Mouse (Mus musculus): Measurements from ENCODE around the gene Zfp446. TPM values are rescaled to one million over a fixed set of nuclear protein-coding genes. Genes with fewer than 3 reads are reported as not detected.

The Zfp446 gene
- polyA plus RNA-seq, 1 experiment from 2014 or later = 5.5 TPM

DNA sequence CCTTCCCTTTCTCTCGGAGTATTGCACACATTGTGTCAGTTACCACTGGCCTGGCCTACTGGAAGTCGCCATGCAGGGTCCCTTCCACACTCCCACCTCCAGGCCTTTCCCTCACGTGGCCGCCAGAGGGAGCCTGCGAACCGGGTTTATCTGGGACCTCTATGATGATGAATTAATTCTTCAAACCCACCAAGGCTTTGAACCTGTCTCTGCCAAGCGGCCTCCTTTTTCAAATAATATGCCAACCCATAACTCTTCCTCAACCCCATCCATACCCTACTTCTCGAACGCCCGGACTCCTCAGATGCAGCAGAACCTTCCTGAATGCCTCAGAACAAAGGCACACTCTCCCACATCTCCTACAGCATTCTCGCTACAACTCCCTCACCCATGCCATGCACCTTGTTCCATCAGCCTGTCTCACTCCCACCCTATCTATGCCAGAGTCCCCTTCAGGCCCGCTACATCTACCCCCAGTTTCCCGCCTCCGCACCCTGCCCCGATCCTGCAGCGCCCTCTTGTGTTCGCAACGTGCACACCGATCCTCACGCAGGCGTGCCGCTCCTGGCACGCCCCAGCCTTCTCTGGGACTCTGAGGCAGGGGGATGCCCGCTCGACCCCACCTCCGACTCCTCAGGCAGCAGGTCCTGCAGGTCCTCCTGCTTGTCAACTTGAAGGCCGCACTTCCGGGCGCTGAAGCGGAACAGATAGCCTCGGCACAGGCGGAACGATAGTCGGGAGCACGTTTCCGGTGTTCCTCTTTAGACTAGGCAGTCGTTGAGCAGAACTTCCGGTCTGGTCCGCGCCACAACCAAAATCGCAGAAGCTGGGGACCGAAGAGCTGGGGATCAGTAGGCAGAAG lies 31.7 kb downstream of the Zfp446 start:
- H3K9me3 ChIP-seq (replicated peaks; ENCODE audit: control insufficient read depth, low read length) = no peaks in the 10 kb centered on the region
- peaks cover 14% of the 10 kb centered on the region for H3K27me3 ChIP-seq (ENCODE audit: control insufficient read depth, insufficient read depth, low read length)
- H3K4me1 ChIP-seq (ENCODE audit: control insufficient read depth, insufficient read depth, low read length) = peaks cover 13% of the 10 kb centered on the region; the same call in 1 of the 2 replicates
- H3K9ac ChIP-seq (ENCODE audit: low read depth, low read length) = peak overlapping the region; percentile 91
- H3K27ac ChIP-seq (ENCODE audit: low read depth, low read length) = peak overlapping the region; percentile 94
- peak; percentile 81 for ATAC-seq (replicated peaks; ENCODE audit: insufficient number of reproducible peaks, low FRiP score, low TSS enrichment)
- peak overlapping the region; percentile 70 for H3K4me3 ChIP-seq (ENCODE audit: low read depth, low read length)
- peak overlapping the region; percentile 93 for H3K4me2 ChIP-seq
- H3K36me3 ChIP-seq (ENCODE audit: control insufficient read depth, insufficient read depth, low read length) = no peaks in the 10 kb centered on the region
- WGBS (ENCODE audit: insufficient replicate concordance) = 1% methylated on average over 42 of the region's 42 CpGs

DNA sequence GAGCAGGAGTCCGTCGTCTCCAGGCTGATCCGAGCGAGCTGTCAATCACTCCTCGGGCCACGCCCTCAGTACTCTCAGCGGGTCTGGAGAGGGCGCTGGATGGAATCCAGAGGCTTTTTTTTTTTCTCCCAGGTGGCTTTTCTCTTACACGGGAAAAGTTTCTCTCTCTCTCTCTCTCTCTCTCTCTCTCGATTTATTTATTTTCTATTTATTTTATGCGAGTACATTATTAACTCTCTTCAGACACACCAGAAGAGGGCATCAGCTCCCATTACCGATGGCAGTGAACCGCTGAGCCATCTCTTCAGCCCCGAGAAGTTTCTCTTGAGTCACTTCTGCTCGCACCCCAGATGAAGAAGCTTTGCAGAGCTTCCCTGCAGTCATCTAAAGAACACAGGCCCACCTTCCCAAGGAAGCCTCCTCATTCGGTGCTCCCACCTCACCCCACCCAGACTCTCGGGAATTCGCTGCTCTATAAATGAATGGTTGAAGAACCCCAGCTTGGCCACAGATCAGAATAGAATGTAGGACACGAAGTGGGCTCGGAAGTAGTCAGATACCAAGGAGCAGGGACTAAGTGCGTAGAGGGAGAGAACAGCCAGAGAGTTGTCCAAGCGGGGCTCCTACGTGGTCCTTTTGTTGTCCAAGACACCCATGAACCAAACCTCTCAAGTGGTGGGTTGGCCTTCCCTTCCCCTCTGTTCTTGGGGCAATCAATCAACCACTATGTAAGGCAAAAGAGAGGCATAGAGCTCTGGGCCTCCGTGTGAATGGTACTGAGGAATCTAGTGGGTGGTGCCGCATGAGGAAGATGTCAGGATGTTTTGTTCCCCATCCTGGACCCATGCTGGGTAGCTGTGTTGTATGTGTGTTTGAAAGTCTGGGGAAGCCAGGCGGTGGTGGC lies 32.6 kb downstream of the Zfp446 start, which contains the start of gene Zbtb45:
TSS of gene Zbtb45 (minus strand) at position 30 of the 904 bp plus-strand sequence.
- peak within 1 kb of the TSS; percentile 91 for H3K9ac ChIP-seq (ENCODE audit: low read depth, low read length)
- H3K27ac ChIP-seq (ENCODE audit: low read depth, low read length) = peak within 1 kb of the TSS; percentile 94
- H3K4me2 ChIP-seq = peak within 1 kb of the TSS; percentile 93
- H3K4me3 ChIP-seq (ENCODE audit: low read depth, low read length) = peak within 1 kb of the TSS; percentile 70
- no peaks in the 10 kb centered on the region for H3K9me3 ChIP-seq (replicated peaks; ENCODE audit: control insufficient read depth, low read length)
- no peaks in the 10 kb centered on the region for H3K36me3 ChIP-seq (ENCODE audit: control insufficient read depth, insufficient read depth, low read length)
- 15% methylated on average over 26 of the region's 26 CpGs for WGBS (ENCODE audit: insufficient replicate concordance)
- no peak; the same call in 1 of the 2 replicates for ATAC-seq (replicated peaks; ENCODE audit: insufficient number of reproducible peaks, low FRiP score, low TSS enrichment)
- peaks cover 13% of the 10 kb centered on the region; the same call in 1 of the 2 replicates for H3K4me1 ChIP-seq (ENCODE audit: control insufficient read depth, insufficient read depth, low read length)
- H3K27me3 ChIP-seq (ENCODE audit: control insufficient read depth, insufficient read depth, low read length) = peaks cover 14% of the 10 kb centered on the region

DNA sequence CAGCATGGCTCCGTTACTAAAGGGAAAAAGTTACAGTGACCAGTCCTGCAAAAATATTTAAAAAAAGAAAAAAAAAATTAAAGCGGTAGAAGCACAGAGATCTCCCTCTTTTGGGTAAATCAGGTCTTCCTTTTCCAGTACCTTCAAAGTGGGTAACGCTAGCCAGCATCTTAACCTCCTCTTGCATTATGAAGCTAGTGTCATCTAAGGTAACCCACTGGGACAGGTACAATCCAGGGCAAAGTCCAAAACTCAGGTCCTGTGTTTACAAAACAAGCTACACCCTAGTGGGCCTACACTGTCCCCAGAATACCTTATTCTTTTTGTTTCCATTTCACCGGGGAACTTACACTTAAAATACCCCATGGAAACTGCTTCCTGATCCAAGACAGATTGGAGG lies 36.0 kb downstream of the Zfp446 start:
- Histone ChIP-seq H3K4me1 (ENCODE audit: control insufficient read depth, insufficient read depth, low read length) (peaks cover 6% of the 10 kb centered on the region; the same call in 1 of the 2 replicates), H3K4me3 (ENCODE audit: low read depth, low read length) (no peak overlapping the region), H3K9ac (ENCODE audit: low read depth, low read length) (no peak overlapping the region), H3K27ac (ENCODE audit: low read depth, low read length) (no peak overlapping the region), H3K27me3 (ENCODE audit: control insufficient read depth, insufficient read depth, low read length) (no peaks in the 10 kb centered on the region), H3K9me3 (replicated peaks; ENCODE audit: control insufficient read depth, low read length) (no peaks in the 10 kb centered on the region), H3K36me3 (ENCODE audit: control insufficient read depth, insufficient read depth, low read length) (no peaks in the 10 kb centered on the region), H3K4me2 (no peak overlapping the region)
- no peak for ATAC-seq (replicated peaks; ENCODE audit: insufficient number of reproducible peaks, low FRiP score, low TSS enrichment)
- 59% methylated on average over 4 of the region's 4 CpGs for WGBS (ENCODE audit: insufficient replicate concordance)

DNA sequence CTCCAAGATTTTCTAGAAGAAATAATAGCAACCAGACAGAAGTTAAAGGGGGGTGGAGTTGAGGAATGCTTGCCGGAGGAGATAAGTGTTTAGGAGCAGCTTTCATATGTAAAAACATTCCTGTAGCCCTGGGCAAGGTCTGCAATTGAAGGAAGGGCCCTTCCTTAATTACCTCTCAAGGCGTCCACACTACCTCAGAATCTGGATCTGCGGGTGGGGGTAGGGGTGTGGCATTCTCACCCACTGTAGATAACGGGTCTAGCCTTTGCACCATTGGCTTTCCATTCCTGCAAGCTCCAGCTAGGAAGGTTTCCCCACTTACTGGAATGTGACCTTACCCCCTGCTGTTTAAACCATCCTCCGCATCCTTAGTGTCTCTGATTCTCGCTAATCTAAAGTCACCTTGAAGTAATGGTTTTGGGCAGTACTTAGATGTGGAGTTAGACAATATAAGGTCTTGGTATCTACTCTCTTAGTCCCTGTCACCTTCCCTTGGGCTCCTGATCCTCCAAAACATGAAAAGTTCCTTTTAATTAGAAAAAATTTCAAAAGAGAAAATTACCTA lies 36.7 kb downstream of the Zfp446 start:
- WGBS (ENCODE audit: insufficient replicate concordance) = 26% methylated on average over 6 of the region's 6 CpGs
- H3K4me1 ChIP-seq (ENCODE audit: control insufficient read depth, insufficient read depth, low read length) = peaks cover 6% of the 10 kb centered on the region; the same call in 1 of the 2 replicates
- no peaks in the 10 kb centered on the region for H3K27me3 ChIP-seq (ENCODE audit: control insufficient read depth, insufficient read depth, low read length)

DNA sequence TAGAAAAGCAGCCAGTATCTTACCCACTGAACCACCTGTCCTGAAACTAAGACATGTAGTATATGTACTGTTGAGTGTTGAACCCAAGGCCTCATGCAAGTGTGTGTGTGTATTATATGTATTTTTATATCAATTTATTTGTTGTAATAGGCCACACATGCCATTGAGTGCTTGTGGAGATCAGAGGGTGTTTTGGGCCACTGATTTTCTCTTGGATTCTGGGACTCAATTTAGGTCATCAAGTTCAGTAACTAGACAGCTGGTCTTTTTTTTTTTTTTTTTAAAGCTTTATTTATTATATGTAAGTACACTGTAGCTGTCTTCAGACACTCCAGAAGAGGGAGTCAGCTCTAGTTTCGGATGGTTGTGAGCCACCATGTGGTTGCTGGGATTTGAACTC lies 37.6 kb downstream of the Zfp446 start:
- no peaks in the 10 kb centered on the region for H3K36me3 ChIP-seq (ENCODE audit: control insufficient read depth, insufficient read depth, low read length)
- H3K27me3 ChIP-seq (ENCODE audit: control insufficient read depth, insufficient read depth, low read length) = no peaks in the 10 kb centered on the region
- ATAC-seq (replicated peaks; ENCODE audit: insufficient number of reproducible peaks, low FRiP score, low TSS enrichment) = no peak
- no peak overlapping the region for H3K27ac ChIP-seq (ENCODE audit: low read depth, low read length)
- no peak overlapping the region for H3K4me2 ChIP-seq
- 78% methylated on average over 1 of the region's 1 CpGs for WGBS (ENCODE audit: insufficient replicate concordance)
- H3K4me3 ChIP-seq (ENCODE audit: low read depth, low read length) = no peak overlapping the region
- H3K9me3 ChIP-seq (replicated peaks; ENCODE audit: control insufficient read depth, low read length) = no peaks in the 10 kb centered on the region
- no peak overlapping the region for H3K9ac ChIP-seq (ENCODE audit: low read depth, low read length)
- peaks cover 5% of the 10 kb centered on the region; the same call in 1 of the 2 replicates for H3K4me1 ChIP-seq (ENCODE audit: control insufficient read depth, insufficient read depth, low read length)

More for the DNA sequence above, 36.7 kb downstream of the Zfp446 start:
- no peak overlapping the region for H3K27ac ChIP-seq (ENCODE audit: low read depth, low read length)
- H3K36me3 ChIP-seq (ENCODE audit: control insufficient read depth, insufficient read depth, low read length) = no peaks in the 10 kb centered on the region
- H3K4me3 ChIP-seq (ENCODE audit: low read depth, low read length) = no peak overlapping the region
- H3K9ac ChIP-seq (ENCODE audit: low read depth, low read length) = no peak overlapping the region
- no peaks in the 10 kb centered on the region for H3K9me3 ChIP-seq (replicated peaks; ENCODE audit: control insufficient read depth, low read length)
- H3K4me2 ChIP-seq = no peak overlapping the region
- ATAC-seq (replicated peaks; ENCODE audit: insufficient number of reproducible peaks, low FRiP score, low TSS enrichment) = no peak

DNA sequence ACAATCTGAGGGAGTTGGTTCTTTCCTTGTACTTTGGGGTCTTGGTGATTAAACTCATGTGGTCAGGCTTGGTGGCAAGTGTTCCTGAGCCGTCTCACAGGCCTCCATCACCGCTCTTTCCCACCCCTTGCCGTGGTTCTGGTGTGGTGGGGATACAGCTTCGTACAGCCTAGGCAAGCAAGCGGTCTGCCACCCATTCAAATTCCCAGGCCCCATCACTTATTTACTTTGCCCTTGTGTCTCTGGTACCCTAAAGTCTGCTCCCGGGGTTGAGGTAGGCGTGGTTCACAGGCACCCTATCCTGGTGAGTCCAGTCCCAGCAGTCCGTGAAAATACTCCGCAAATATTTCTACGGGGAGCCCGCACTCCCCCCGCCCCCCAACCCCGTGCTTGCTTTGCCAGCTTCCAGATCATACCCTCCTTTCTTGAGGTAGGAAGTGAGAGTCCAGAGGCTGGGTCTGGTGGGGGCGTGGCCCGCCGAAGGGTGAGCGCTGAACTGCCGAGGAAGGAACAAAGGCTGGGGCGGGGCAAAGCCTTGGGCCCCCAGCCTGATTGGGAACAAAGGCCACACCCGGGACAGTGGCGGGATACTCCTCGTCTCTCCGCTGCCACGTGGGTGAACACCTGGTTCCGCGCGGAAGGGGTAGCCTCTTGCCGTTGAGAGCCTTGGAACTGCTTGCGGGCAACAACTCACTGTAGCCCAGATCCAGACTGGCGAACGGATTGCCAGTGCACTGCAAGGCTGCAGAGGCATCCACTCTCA lies 45.3 kb downstream of the Zfp446 start:
- no peaks in the 10 kb centered on the region for H3K9me3 ChIP-seq (replicated peaks; ENCODE audit: control insufficient read depth, low read length)
- 4% methylated on average over 31 of the region's 31 CpGs for WGBS (ENCODE audit: insufficient replicate concordance)
- ATAC-seq (replicated peaks; ENCODE audit: insufficient number of reproducible peaks, low FRiP score, low TSS enrichment) = peak; percentile 76
- peak overlapping the region; percentile 71 for H3K4me2 ChIP-seq
- H3K27me3 ChIP-seq (ENCODE audit: control insufficient read depth, insufficient read depth, low read length) = no peaks in the 10 kb centered on the region
- H3K4me3 ChIP-seq (ENCODE audit: low read depth, low read length) = peak overlapping the region; percentile 88
- peak overlapping the region; percentile 97 for H3K27ac ChIP-seq (ENCODE audit: low read depth, low read length)
- peak overlapping the region; percentile 98 for H3K9ac ChIP-seq (ENCODE audit: low read depth, low read length)
- H3K4me1 ChIP-seq (ENCODE audit: control insufficient read depth, insufficient read depth, low read length) = peaks cover 20% of the 10 kb centered on the region
- H3K36me3 ChIP-seq (ENCODE audit: control insufficient read depth, insufficient read depth, low read length) = peaks cover 18% of the 10 kb centered on the region

DNA sequence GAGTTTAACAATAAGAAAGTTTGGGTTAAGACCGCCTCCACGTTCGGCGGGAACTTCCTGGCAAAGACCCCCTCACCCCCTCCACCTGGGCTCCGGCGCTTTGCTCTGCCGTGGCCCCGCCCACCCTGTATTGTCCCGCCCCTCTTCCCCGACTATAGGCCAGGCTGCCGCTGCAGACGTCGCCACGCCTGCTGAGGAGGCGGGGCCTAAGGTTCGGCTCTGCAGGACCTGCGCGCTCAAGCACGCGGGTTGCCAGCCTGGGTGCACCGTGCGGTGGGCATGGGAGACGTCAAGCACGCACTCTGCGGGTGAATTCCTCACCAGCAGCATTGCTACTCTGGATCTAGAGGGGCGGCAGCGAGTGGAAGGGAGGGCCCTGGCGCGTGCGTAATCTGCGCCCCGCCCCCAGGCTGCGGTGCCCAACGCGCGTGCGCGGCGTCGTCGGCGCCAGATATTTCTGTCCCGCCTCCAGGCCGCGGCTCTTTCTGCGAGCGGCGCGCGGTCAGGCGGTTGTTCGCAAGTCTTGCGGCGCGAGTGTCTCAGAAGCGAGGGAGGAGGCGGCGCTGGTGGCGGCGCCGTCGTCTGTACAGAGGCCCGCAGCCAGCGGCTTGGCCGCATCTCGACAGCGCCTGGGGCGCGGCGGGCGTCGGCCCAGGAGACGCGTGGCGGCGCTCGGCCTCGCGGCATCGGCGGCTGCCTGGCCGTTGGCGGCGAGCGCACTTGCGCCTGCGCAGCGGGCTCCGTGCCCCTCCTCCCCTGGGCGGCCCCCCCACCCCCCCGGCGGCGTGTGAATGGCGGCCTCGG lies 46.5 kb downstream of the Zfp446 start:
- H3K9ac ChIP-seq (ENCODE audit: low read depth, low read length) = peak overlapping the region; percentile 98
- H3K4me1 ChIP-seq (ENCODE audit: control insufficient read depth, insufficient read depth, low read length) = peaks cover 20% of the 10 kb centered on the region
- H3K27me3 ChIP-seq (ENCODE audit: control insufficient read depth, insufficient read depth, low read length) = no peaks in the 10 kb centered on the region
- H3K4me3 ChIP-seq (ENCODE audit: low read depth, low read length) = peak overlapping the region; percentile 88
- peaks cover 30% of the 10 kb centered on the region for H3K36me3 ChIP-seq (ENCODE audit: control insufficient read depth, insufficient read depth, low read length)
- no peaks in the 10 kb centered on the region for H3K9me3 ChIP-seq (replicated peaks; ENCODE audit: control insufficient read depth, low read length)
- under 1% methylated on average over 89 of the region's 95 CpGs for WGBS (ENCODE audit: insufficient replicate concordance)
- ATAC-seq (replicated peaks; ENCODE audit: insufficient number of reproducible peaks, low FRiP score, low TSS enrichment) = peak; percentile 87
- H3K4me2 ChIP-seq = peak overlapping the region; percentile 71
- peak overlapping the region; percentile 97 for H3K27ac ChIP-seq (ENCODE audit: low read depth, low read length)
